Mouse (Mus musculus) hindbrain, embryonic 11.5 days (tissue): ENCODE measurements around the gene Zfp536. TPM values are rescaled to one million over a fixed set of nuclear protein-coding genes. Genes with fewer than 3 reads are reported as not detected.

Source experiments
- ATAC-seq: fragments of 200-750 bp; cut with Nextera tagmentation; 2 replicates; pipeline ENCODE4 v1.8.0; 2017; ENCODE audit warnings: mild to moderate bottlenecking, moderate TSS enrichment, moderate library complexity; ENCODE audit not compliant: low FRiP score
- DNase-seq: peaks from one replicate; pipeline ENCODE4 v3.0.0-alpha.2; 2015; ENCODE audit warnings: low spot score
- H3K27ac ChIP-seq: fragments of 300-500 bp; sonication (generic); 2 replicates; pipeline ENCODE4 v1.5.1; 2014; ENCODE audit warnings: mild to moderate bottlenecking, low read depth, low read length
- H3K27me3 ChIP-seq: fragments of 300-500 bp; sonication (generic); 2 replicates; pipeline ENCODE4 v1.6.1; 2014; ENCODE audit warnings: mild to moderate bottlenecking, low read length, moderate library complexity, mixed read lengths; ENCODE audit not compliant: control insufficient read depth, insufficient read depth
- H3K36me3 ChIP-seq: fragments of 300-500 bp; sonication (generic); 2 replicates; pipeline ENCODE4 v1.6.1; 2014; ENCODE audit warnings: mild to moderate bottlenecking, low read length, moderate library complexity, mixed read lengths; ENCODE audit not compliant: control insufficient read depth, insufficient read depth
- H3K4me1 ChIP-seq: fragments of 300-500 bp; sonication (generic); replicated peaks from 2 replicates; pipeline ENCODE4 v1.6.1; 2014; ENCODE audit warnings: low read length, mixed read lengths; ENCODE audit not compliant: control insufficient read depth, insufficient read depth
- H3K4me2 ChIP-seq: fragments of 300-500 bp; sonication (generic); replicated peaks from 2 replicates; pipeline ENCODE4 v1.6.1; 2014; ENCODE audit warnings: mild to moderate bottlenecking, low read depth, low read length
- H3K4me3 ChIP-seq: fragments of 300-500 bp; sonication (generic); 2 replicates; pipeline ENCODE4 v1.5.1; 2014; ENCODE audit warnings: low read depth, low read length
- H3K9ac ChIP-seq: fragments of 300-500 bp; sonication (generic); 2 replicates; pipeline ENCODE4 v1.6.1; 2014; ENCODE audit warnings: low read depth, low read length
- H3K9me3 ChIP-seq: fragments of 300-500 bp; sonication (generic); 2 replicates; pipeline ENCODE4 v1.6.1; 2016; ENCODE audit warnings: low read length; ENCODE audit not compliant: control insufficient read depth
- whole genome bisulfite sequencing: fragments of 180-500 bp; shearing (Covaris S2); extraction: QIAGEN DNeasy Blood & Tissue Kit; methylation state at CpG from one replicate; pipeline ENCODE4 v1.1.7; 2014; 5-methylcytosine and 5-hydroxymethylcytosine counted together
- polyA plus RNA-seq: library from polyadenylated mRNA; unstranded; fragments of >200 nt; fragmentation: Nextera tagmentation; extraction: Ambion mirVana; gene quantifications from 2 replicates; pipeline ENCODE4 v1.2.1, GENCODE M21; 2014

Zfp536 gene
- polyA plus RNA-seq, 1 experiment from 2014 or later = 34.2 TPM

DNA sequence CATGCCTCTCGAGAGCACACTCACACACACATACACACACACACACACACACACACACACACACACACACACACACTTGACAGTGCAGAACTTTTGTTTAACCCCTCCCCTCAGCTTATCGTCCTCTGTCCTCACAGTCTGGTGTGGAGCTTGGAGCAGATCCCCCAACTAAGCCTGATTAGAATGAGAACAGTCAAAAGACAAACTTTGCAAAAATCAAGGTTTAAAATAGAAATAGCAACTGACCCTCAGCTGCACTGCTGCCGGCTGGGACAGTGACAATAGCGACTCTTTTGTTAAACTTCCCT, 37.1 kb downstream of the Zfp536 start:
- no peaks in the 10 kb centered on the region for H3K9me3 ChIP-seq
- H3K27ac ChIP-seq = no peak overlapping the region
- H3K4me2 ChIP-seq = no peak overlapping the region
- DNase-seq (peak; percentile 25), ATAC-seq (no peak)
- no peak overlapping the region for H3K4me3 ChIP-seq
- peaks cover 12% of the 10 kb centered on the region for H3K4me1 ChIP-seq
- H3K9ac ChIP-seq = no peak overlapping the region
- H3K27me3 ChIP-seq = no peaks in the 10 kb centered on the region
- H3K36me3 ChIP-seq = no peaks in the 10 kb centered on the region
- WGBS = 19% methylated on average over 4 of the region's 4 CpGs

DNA sequence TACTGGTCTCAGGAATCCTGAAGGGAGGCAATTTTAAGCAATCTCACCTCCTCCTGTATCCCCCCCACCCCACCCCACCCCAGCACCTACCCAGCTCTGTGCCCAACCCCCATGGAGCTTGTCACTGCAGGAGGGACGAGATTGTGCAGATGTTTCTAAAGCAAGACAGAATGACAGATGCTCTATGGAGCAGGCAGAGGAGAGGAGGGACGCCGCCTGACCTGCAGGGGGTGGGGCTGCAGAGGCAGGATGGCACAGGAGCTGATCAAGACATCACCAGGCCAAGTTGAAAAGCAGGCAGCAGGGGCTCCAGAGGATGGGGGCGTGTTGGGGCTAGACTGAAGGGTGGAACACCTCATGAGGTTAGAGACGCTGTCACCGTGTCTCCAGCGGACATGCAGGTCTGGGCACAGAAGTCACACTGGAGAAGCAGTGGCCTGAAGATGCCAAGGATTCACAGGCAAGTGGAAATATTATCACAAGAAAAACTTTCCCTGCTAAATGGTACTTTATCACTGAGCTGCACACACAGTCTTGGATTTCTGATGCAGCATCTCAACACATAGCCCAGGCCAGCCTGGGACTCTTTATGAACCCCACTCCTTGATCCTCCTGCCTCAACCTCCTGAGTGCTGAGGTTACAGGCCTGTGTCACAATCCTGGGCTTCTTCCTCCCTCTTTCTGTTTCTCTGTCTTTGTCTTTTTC, 37.6 kb downstream of the Zfp536 start:
- Histone ChIP-seq H3K9ac (no peak overlapping the region), H3K4me1 (peaks cover 12% of the 10 kb centered on the region), H3K27me3 (no peaks in the 10 kb centered on the region), H3K4me3 (no peak overlapping the region), H3K4me2 (no peak overlapping the region), H3K9me3 (no peaks in the 10 kb centered on the region), H3K36me3 (no peaks in the 10 kb centered on the region), H3K27ac (no peak overlapping the region)
- no peak for DNase-seq
- 27% methylated on average over 7 of the region's 7 CpGs for WGBS
- peak; percentile 64 for ATAC-seq

DNA sequence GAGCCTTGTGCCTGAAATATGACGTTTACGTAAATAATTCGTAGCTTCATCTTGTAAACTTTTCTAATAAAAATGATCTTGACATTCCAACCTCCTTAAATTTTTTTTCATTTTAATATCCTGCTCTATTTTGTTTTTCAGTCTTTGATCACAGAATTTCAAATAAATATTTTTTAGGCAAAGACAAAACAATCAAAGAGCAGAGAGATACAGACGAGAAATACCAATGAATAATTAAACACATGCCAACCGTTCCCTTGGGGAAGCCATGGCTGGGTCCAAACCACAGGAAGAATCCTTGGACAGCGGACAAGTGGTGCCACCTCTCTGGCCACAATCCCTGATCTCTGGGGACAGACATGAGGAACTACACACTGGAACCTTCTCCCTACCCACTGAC, 38.3 kb downstream of the Zfp536 start:
- Histone ChIP-seq H3K27ac (no peak overlapping the region), H3K4me1 (peaks cover 12% of the 10 kb centered on the region), H3K9me3 (no peaks in the 10 kb centered on the region), H3K27me3 (no peaks in the 10 kb centered on the region), H3K4me2 (no peak overlapping the region), H3K36me3 (no peaks in the 10 kb centered on the region), H3K4me3 (no peak overlapping the region), H3K9ac (no peak overlapping the region)
- no peak for ATAC-seq
- 67% methylated on average over 6 of the region's 6 CpGs for WGBS
- DNase-seq = no peak

DNA sequence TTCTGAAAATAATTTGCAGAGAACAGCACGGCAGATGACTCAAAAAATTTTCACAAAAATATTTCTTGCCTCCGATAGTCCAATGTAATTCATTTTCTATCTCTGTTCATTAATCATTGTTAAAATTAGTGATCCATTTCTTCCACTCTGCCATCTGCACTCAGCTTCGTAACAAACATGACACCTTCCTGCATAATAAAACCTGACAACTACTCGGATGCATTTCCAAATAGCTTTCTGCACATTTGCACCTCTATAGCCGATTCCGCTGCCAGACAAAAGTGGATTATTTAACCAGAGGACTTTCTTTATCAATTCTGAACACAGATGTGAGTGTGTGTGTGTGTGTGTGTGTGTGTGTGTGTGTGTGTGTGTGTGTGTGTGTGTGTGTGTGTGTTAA, 38.9 kb downstream of the Zfp536 start:
- no peak for DNase-seq
- no peak overlapping the region for H3K9ac ChIP-seq
- H3K36me3 ChIP-seq = no peaks in the 10 kb centered on the region
- WGBS = 55% methylated on average over 6 of the region's 6 CpGs
- no peaks in the 10 kb centered on the region for H3K9me3 ChIP-seq
- H3K4me1 ChIP-seq = peaks cover 12% of the 10 kb centered on the region
- no peak overlapping the region for H3K4me3 ChIP-seq
- no peak overlapping the region for H3K4me2 ChIP-seq
- no peak for ATAC-seq
- H3K27ac ChIP-seq = no peak overlapping the region
- no peaks in the 10 kb centered on the region for H3K27me3 ChIP-seq

DNA sequence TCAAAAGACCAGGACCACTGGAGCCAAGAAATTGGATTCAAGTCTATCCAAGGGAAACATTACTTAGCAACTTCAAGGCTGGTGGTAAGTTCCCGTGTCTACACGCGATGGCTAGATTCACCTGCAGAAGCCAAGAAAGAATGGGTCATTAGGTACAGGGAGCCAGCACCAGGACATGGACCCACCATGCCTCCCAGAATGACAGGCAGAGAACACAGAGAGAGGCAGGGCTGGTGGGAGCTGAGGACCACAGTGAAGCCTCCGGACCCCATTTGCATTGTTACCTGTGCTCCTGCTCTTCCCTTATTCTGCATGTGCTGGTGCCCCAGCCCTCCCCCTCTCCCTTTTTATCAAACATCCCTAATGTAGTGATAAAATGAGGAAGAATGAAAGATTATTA, 39.4 kb downstream of the Zfp536 start:
- Histone ChIP-seq H3K27ac (no peak overlapping the region), H3K27me3 (no peaks in the 10 kb centered on the region), H3K9ac (no peak overlapping the region), H3K4me2 (no peak overlapping the region), H3K4me3 (no peak overlapping the region), H3K36me3 (no peaks in the 10 kb centered on the region), H3K9me3 (no peaks in the 10 kb centered on the region), H3K4me1 (peaks cover 12% of the 10 kb centered on the region)
- ATAC-seq (no peak), DNase-seq (no peak)
- WGBS = 93% methylated on average over 4 of the region's 4 CpGs

DNA sequence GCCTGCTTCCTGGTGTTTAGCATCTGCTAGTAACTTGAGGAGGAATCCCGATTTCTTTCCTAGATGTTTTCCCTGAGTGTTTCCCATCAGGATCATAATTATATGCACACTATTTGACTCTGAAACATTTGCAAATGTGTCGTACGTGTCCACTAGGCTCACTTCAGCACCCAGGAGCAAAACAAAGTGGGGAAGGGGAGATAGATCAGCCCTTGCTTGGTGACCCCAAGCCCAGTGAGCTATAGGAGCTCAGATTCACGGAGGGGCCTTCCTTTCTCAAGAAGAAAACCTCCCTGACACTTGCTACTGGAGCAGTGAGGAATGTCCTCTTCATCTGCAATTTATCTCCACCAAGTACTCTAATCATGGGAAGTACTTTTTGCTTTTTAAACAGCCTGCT, 40.7 kb downstream of the Zfp536 start:
- WGBS = 67% methylated on average over 4 of the region's 4 CpGs
- H3K4me1 ChIP-seq = peaks cover 12% of the 10 kb centered on the region
- H3K27ac ChIP-seq = no peak overlapping the region
- H3K27me3 ChIP-seq = no peaks in the 10 kb centered on the region
- H3K9ac ChIP-seq = no peak overlapping the region
- H3K4me3 ChIP-seq = no peak overlapping the region
- no peaks in the 10 kb centered on the region for H3K9me3 ChIP-seq
- H3K4me2 ChIP-seq = no peak overlapping the region
- no peak for ATAC-seq
- no peak for DNase-seq
- no peaks in the 10 kb centered on the region for H3K36me3 ChIP-seq

DNA sequence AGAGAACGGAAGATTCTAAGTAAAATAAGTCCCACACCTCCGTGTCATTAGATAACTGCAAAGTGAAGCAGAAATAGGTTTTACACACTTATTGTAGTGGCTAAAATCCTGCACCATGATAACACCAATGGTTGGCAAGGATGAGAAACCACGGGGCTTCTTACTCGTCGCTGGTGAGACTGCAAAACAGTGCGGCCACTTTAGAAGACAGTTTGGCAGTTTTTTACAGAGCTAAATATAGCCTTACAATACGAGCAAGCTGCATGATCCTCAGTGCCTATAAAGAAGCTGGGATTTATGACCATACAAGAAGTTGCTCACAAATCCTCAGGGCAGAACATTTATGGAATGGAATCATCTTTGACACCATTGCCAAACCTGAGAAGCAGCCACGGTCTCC, 45.7 kb downstream of the Zfp536 start:
- ATAC-seq (no peak), DNase-seq (no peak)
- no peak overlapping the region for H3K4me3 ChIP-seq
- H3K9ac ChIP-seq = no peak overlapping the region
- no peaks in the 10 kb centered on the region for H3K27me3 ChIP-seq
- no peak overlapping the region for H3K27ac ChIP-seq
- 89% methylated on average over 8 of the region's 8 CpGs for WGBS
- no peaks in the 10 kb centered on the region for H3K9me3 ChIP-seq
- no peaks in the 10 kb centered on the region for H3K4me1 ChIP-seq
- no peak overlapping the region for H3K4me2 ChIP-seq
- H3K36me3 ChIP-seq = no peaks in the 10 kb centered on the region

DNA sequence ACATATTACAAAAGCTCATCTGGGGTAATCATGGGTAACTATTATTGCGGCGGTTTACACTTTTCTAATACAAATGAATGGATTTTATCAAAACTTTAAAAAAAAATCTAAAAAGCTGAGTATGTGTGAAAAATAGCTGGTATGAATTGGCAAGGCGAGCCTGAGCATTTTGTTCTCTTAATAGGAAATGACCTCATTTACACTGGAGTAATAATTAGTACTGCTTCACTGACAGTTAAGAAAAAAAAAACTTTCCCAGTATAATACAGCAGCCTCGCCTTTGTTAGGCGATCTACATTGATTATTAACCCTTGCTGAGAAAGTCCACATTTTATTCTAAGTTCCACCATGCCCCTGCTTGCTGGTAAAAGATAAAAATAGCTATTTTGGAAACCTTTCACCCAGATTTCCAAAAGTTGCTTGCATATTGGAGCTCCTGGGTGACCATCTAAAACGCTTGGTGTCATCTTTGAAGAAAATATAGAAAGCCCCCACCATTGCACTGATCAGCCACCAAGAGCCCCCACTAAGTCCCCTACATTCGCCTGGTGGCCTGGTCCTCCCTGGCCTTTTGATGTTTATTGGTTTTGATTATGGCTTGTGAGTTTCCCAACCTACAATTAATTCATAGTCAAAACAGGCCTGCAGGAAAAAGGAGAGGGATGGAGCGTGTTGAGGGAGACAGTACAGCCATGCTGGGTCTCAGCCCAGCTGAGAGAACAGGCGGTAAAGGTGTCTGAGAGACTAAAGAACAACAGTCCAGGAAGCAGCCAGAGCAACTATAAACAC, 49.2 kb downstream of the Zfp536 start:
- no peak for DNase-seq
- H3K27ac ChIP-seq = no peak overlapping the region
- H3K4me3 ChIP-seq = no peak overlapping the region
- whole genome bisulfite sequencing = 63% methylated on average over 9 of the region's 9 CpGs
- no peak overlapping the region for H3K4me2 ChIP-seq
- ATAC-seq = no peak
- H3K27me3 ChIP-seq = no peaks in the 10 kb centered on the region
- H3K9ac ChIP-seq = no peak overlapping the region
- no peaks in the 10 kb centered on the region for H3K4me1 ChIP-seq
- no peaks in the 10 kb centered on the region for H3K9me3 ChIP-seq
- no peaks in the 10 kb centered on the region for H3K36me3 ChIP-seq

DNA sequence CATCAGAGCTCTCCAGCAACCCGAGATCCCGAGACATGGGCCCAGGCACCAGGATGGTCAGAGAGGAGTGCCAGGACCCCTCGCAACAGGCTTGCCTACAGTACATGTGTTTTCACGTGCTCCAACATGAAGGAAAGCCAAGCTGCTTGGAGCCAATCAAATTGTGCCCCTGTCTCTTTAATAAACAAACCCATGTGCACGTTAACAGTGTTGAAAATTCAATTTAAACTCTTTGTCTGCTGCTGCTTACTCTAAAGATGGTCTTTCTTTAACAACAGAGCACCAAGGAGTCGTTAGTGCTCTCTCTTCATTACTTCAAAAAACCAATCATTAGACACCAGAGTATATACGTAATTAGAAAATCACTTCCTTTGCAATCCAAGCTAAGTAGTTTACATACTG, 50.2 kb downstream of the Zfp536 start:
- DNase-seq (no peak), ATAC-seq (no peak)
- no peaks in the 10 kb centered on the region; the same call in 1 of the 2 replicates for H3K4me1 ChIP-seq
- H3K4me3 ChIP-seq = no peak overlapping the region
- no peak overlapping the region for H3K9ac ChIP-seq
- WGBS = 75% methylated on average over 7 of the region's 7 CpGs
- no peaks in the 10 kb centered on the region for H3K9me3 ChIP-seq
- no peaks in the 10 kb centered on the region for H3K36me3 ChIP-seq
- H3K27ac ChIP-seq = no peak overlapping the region
- no peaks in the 10 kb centered on the region for H3K27me3 ChIP-seq
- no peak overlapping the region for H3K4me2 ChIP-seq
